Mouse (Mus musculus) naive thymus-derived CD4-positive, alpha-beta T cell, adult 2 months (primary cell): ENCODE data around the gene 4930433I11Rik.
"Not testable (repeated sequence)": the region's sequence is repeated elsewhere in the genome, so short reads cannot be mapped to it uniquely, and the experiment has no call there.

Experiments
- DNase-seq: peaks from one replicate; pipeline ENCODE4 v3.0.0-alpha.2; 2011; ENCODE audit warnings: low read depth

4930433I11Rik gene

DNA sequence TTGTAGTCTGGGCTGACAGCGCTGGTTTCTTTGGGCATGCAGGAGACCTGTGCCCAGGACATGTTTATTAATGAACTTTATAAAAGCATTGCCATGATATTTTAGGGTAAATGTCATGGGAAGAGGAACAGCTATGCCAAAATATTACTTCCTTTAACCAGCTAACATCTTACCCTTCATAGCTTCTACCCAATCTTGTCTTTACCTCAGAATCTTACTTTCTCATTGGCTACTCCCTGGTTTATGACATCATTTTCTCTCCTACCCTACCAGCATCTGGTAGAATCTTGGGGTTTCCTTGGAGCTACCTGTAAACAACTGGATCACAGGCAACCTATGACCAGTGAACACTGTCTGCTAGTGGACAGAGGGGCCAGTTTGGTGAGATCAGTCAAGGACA, at the start of gene 4930433I11Rik:
TSS of gene 4930433I11Rik (plus strand) at position 301 of the 400 bp plus-strand sequence.
- DNase-seq, result no peak

- DNase-seq, result no peak
These were observed 48.0 kb upstream of the 4930433I11Rik start for GRCm38 (mm10) chr7:40939371-40939770.

DNA sequence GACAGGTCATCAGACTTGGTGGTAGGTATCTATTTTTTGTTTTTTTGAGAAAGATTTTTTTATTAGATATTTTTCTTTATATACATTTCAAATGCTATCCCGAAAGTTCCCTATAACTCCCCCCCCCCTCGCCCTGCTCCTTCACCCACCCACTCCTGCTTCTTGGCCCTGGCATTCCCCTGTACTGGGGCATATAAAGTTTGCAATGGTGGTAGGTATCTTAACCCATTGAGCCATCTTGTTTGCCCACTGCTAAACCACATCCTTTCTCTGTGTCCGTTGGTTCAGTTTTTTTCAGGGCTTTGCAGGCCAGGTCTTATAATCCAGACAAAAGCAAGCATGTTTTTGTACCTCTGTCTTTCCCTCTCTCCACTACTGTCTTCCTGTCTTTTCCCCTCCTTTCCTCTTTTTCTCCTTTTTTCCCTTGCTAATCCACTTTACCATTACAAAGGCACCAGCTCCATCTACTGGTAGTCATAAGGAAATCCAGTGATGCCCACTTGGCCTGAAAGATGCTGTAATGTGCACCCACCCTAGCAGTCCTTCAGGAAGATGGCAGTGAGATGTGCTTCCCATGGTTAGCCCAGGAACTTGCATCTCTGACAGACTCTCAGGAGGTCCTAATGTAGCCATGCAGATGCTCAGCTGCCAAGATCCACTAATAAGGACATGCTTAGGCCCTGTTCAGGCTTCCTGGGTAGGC, 45.0 kb upstream of the 4930433I11Rik start:
- no peak for DNase-seq

- not testable (repeated sequence) for DNase-seq
These were observed 45.1 kb downstream of the 4930433I11Rik start, which contains the start of gene Gm4884 for GRCm38 (mm10) chr7:41032419-41032818. TSS of gene Gm4884 (plus strand) at chr7:41032719.

GRCm38 (mm10) chr7:41044058-41044457, 56.7 kb downstream of the 4930433I11Rik start:
- DNase-seq, result not testable (repeated sequence)
